ENCODE assay signal across 17 mouse cellular contexts in genomic region chr19:45456896-45457295, GRCm38 (mm10).
DNase-seq lines count a peak whose midpoint lies in the region; TF ChIP-seq lines count a peak whose summit lies in the region.
"Had no signal": no experiment of that assay in that cellular context is flagged by ENCODE, and none has a peak within 500 bp of the region (broad histone marks: within the 10 kb centered on the region; RNA-seq: fewer than 3 reads in every experiment).

No protein-coding gene starts in this region.

- no peak for DNase-seq in layer of hippocampus, adult 2 months (ENCODE audit: low spot score in 2 of 2)
- no peak for DNase-seq in layer of hippocampus, adult 9-10 months (ENCODE audit: low spot score)
- peak; percentile 46 for DNase-seq in R1 (ENCODE audit: low read depth, low spot score)
- DNase-seq in thymus, postnatal 14 days = no peak
- no peak for DNase-seq in left cerebral cortex, adult 2 months (ENCODE audit: extremely low spot score in 1 of 2, low spot score in 2 of 2)
- DNase-seq: adrenal gland, adult 8-10 months; adrenal gland, postnatal 14 days; adrenal gland, postnatal 36 days; cerebellum, adult 11-12 months; cerebellum, adult 9-10 months; cerebellum, postnatal 10 days; cerebellum, postnatal 25 days; forebrain, postnatal 0 days had no signal

- intact Hi-C loops in left cerebral cortex, adult 2 months (cut with DNase I) = no loop called here

- no peak overlapping the region for H3K4me3 ChIP-seq in layer of hippocampus, adult 2 months
- no peak overlapping the region for H3K4me3 ChIP-seq in left cerebral cortex, adult 2 months
- H3K4me3 ChIP-seq: embryonic facial prominence, embryonic 10.5 days; embryonic facial prominence, embryonic 12.5 days; forebrain, embryonic 13.5 days; forebrain, embryonic 15.5 days had no signal

- TF ChIP-seq CTCF in layer of hippocampus, adult 2 months (conservative IDR thresholded peaks at IDR 0.05) = no peak
- TF ChIP-seq CTCF in left cerebral cortex, adult 2 months (IDR thresholded peaks at IDR 0.05) = no peak

- H3K27ac ChIP-seq in layer of hippocampus, adult 2 months = peak overlapping the region; percentile 84; the same call in 1 of the 2 replicates
- H3K27ac ChIP-seq in left cerebral cortex, adult 2 months = no peak overlapping the region
- H3K27ac ChIP-seq: embryonic facial prominence, embryonic 10.5 days; embryonic facial prominence, embryonic 12.5 days; forebrain, embryonic 13.5 days; forebrain, embryonic 15.5 days had no signal
